Mouse (Mus musculus) intestine, embryonic 14.5 days (tissue): Measurements from ENCODE around the gene Chm. TPM values are rescaled to one million over a fixed set of nuclear protein-coding genes. Genes with fewer than 3 reads are reported as not detected.
A peak's percentile ranks its signal among the peaks of the same experiment; 100 is the strongest.
"Not testable (repeated sequence)": the region's sequence is repeated elsewhere in the genome, so short reads cannot be mapped to it uniquely, and the experiment has no call there.

Experiments
- ATAC-seq: fragments of 200-750 bp; cut with Nextera tagmentation; replicated peaks from 2 replicates; pipeline ENCODE4 v1.8.0; 2017; ENCODE audit warnings: low read depth, moderate number of reproducible peaks, moderate TSS enrichment, moderate library complexity; ENCODE audit not compliant: low FRiP score, low TSS enrichment
- DNase-seq: peaks from one replicate; pipeline ENCODE4 v3.0.0-alpha.2; 2018; ENCODE audit warnings: low spot score
- H3K27ac ChIP-seq: fragments of 300-500 bp; sonication (generic); 2 replicates; pipeline ENCODE4 v1.5.1; 2014; ENCODE audit warnings: low read depth, mild to moderate bottlenecking, control low read depth
- H3K27me3 ChIP-seq: fragments of 300-500 bp; sonication (generic); replicated peaks from 2 replicates; pipeline ENCODE4 v1.6.1; 2014; ENCODE audit warnings: low read length, control low read depth; ENCODE audit not compliant: control insufficient read depth, insufficient read depth
- H3K36me3 ChIP-seq: fragments of 300-500 bp; sonication (generic); 2 replicates; pipeline ENCODE4 v1.6.1; 2014; ENCODE audit warnings: low read length, control low read depth; ENCODE audit not compliant: control insufficient read depth, insufficient read depth
- H3K4me1 ChIP-seq: fragments of 300-500 bp; sonication (generic); replicated peaks from 2 replicates; pipeline ENCODE4 v1.6.1; 2014; ENCODE audit warnings: low read length, control low read depth, mixed read lengths; ENCODE audit not compliant: control insufficient read depth, insufficient read depth
- H3K4me2 ChIP-seq: fragments of 300-500 bp; sonication (generic); 2 replicates; pipeline ENCODE4 v1.6.1; 2014; ENCODE audit warnings: low read length
- H3K4me3 ChIP-seq: fragments of 300-500 bp; sonication (generic); 2 replicates; pipeline ENCODE4 v1.5.1; 2014; ENCODE audit warnings: low read depth, low read length, control low read depth, mixed read lengths
- H3K9ac ChIP-seq: fragments of 300-500 bp; sonication (generic); 2 replicates; pipeline ENCODE4 v1.6.1; 2014; ENCODE audit warnings: mild to moderate bottlenecking, low read length
- H3K9me3 ChIP-seq: fragments of 300-500 bp; sonication (generic); 2 replicates; pipeline ENCODE4 v1.6.1; 2016; ENCODE audit warnings: low read length, control low read depth; ENCODE audit not compliant: control insufficient read depth
- WGBS: fragments of 180-500 bp; shearing (Covaris S2); extraction: QIAGEN DNeasy Blood & Tissue Kit; methylation state at CpG from one replicate; pipeline ENCODE4 v1.1.7; 2014; 5-methylcytosine and 5-hydroxymethylcytosine counted together
- polyA plus RNA-seq: library from polyadenylated mRNA; unstranded; fragments of >200 nt; fragmentation: Nextera tagmentation; extraction: Ambion mirVana; gene quantifications from 2 replicates; pipeline ENCODE4 v1.2.1, GENCODE M21; 2014

Chm gene
- polyA plus RNA-seq: 15.2 and 16.9 TPM in 2 replicates

- WGBS: 10% methylated on average over 21 of the region's 21 CpGs
- peak; percentile 93 for ATAC-seq
- peak; percentile 85 for DNase-seq
- Histone ChIP-seq H3K4me2 (peak within 1 kb of the TSS; percentile 54), H3K36me3 (no peaks in the 10 kb centered on the region), H3K27me3 (no peaks in the 10 kb centered on the region), H3K9me3 (no peaks in the 10 kb centered on the region), H3K27ac (peak within 1 kb of the TSS; percentile 66), H3K9ac (peak within 1 kb of the TSS; percentile 55), H3K4me3 (peak within 1 kb of the TSS; percentile 46), H3K4me1 (no peaks in the 10 kb centered on the region)
Observed at GRCm38 (mm10) chrX:113185230-113185985, at the start of gene Chm. Chm (minus strand) TSS chrX:113185517.

- WGBS: 35% methylated on average over 2 of the region's 2 CpGs
- Histone ChIP-seq H3K27ac (no peak overlapping the region), H3K9ac (no peak overlapping the region), H3K4me1 (no peaks in the 10 kb centered on the region), H3K9me3 (no peaks in the 10 kb centered on the region), H3K4me2 (no peak overlapping the region), H3K36me3 (no peaks in the 10 kb centered on the region), H3K4me3 (no peak overlapping the region), H3K27me3 (no peaks in the 10 kb centered on the region)
- DNase-seq (no peak), ATAC-seq (no peak)
Observed at GRCm38 (mm10) chrX:113193901-113194300, 8.6 kb upstream of the Chm start.

GRCm38 (mm10) chrX:113184569-113185229, 618 bp downstream of the Chm start:
- no peaks in the 10 kb centered on the region for H3K36me3 ChIP-seq
- peak overlapping the region; percentile 66 for H3K27ac ChIP-seq
- 12% methylated on average over 17 of the region's 17 CpGs for WGBS
- H3K27me3 ChIP-seq: no peaks in the 10 kb centered on the region
- ATAC-seq (no peak; the same call in 1 of the 2 replicates), DNase-seq (no peak)
- H3K4me1 ChIP-seq: no peaks in the 10 kb centered on the region
- H3K4me2 ChIP-seq: peak overlapping the region; percentile 54
- H3K9me3 ChIP-seq: no peaks in the 10 kb centered on the region
- peak overlapping the region; percentile 55 for H3K9ac ChIP-seq
- peak overlapping the region; percentile 46 for H3K4me3 ChIP-seq

GRCm38 (mm10) chrX:113180856-113181255, 4.5 kb downstream of the Chm start:
- H3K27me3 ChIP-seq, H3K4me1 ChIP-seq, DNase-seq, H3K27ac ChIP-seq, H3K4me2 ChIP-seq, H3K9ac ChIP-seq, H3K36me3 ChIP-seq, H3K9me3 ChIP-seq, ATAC-seq, H3K4me3 ChIP-seq: not testable (repeated sequence)
- 83% methylated on average over 4 of the region's 4 CpGs for WGBS

GRCm38 (mm10) chrX:113172766-113173165, 12.6 kb downstream of the Chm start:
- Histone ChIP-seq H3K27me3 (no peaks in the 10 kb centered on the region), H3K9me3 (no peaks in the 10 kb centered on the region), H3K9ac (no peak overlapping the region), H3K27ac (no peak overlapping the region), H3K4me1 (no peaks in the 10 kb centered on the region), H3K4me2 (no peak overlapping the region), H3K36me3 (no peaks in the 10 kb centered on the region), H3K4me3 (no peak overlapping the region)
- 59% methylated on average over 2 of the region's 2 CpGs for WGBS
- ATAC-seq (no peak), DNase-seq (no peak)

- DNase-seq (no peak), ATAC-seq (no peak)
- 61% methylated on average over 1 of the region's 1 CpGs for WGBS
- no peaks in the 10 kb centered on the region for H3K27me3 ChIP-seq
- H3K9ac ChIP-seq: no peak overlapping the region
- no peak overlapping the region for H3K4me2 ChIP-seq
- H3K4me3 ChIP-seq: no peak overlapping the region
- H3K4me1 ChIP-seq: no peaks in the 10 kb centered on the region
- no peak overlapping the region for H3K27ac ChIP-seq
- no peaks in the 10 kb centered on the region for H3K36me3 ChIP-seq
- H3K9me3 ChIP-seq: no peaks in the 10 kb centered on the region
Observed at GRCm38 (mm10) chrX:113172271-113172670, 13.0 kb downstream of the Chm start.

GRCm38 (mm10) chrX:113160268-113160860, 25.0 kb downstream of the Chm start:
- Histone ChIP-seq H3K4me2 (no peak overlapping the region), H3K4me1 (no peaks in the 10 kb centered on the region), H3K36me3 (no peaks in the 10 kb centered on the region), H3K4me3 (no peak overlapping the region), H3K9me3 (no peaks in the 10 kb centered on the region), H3K27ac (no peak overlapping the region), H3K9ac (no peak overlapping the region), H3K27me3 (no peaks in the 10 kb centered on the region)
- WGBS: 43% methylated on average over 3 of the region's 3 CpGs
- ATAC-seq: 0 out of 2 replicates have a peak, but pooled peaks have one; percentile 36
- no peak for DNase-seq

GRCm38 (mm10) chrX:113084171-113084570, 101.1 kb downstream of the Chm start:
- 77% methylated on average over 2 of the region's 2 CpGs for WGBS
- H3K4me1 ChIP-seq: no peaks in the 10 kb centered on the region
- no peak overlapping the region for H3K4me3 ChIP-seq
- DNase-seq (no peak), ATAC-seq (no peak)
- H3K9me3 ChIP-seq: no peaks in the 10 kb centered on the region
- no peaks in the 10 kb centered on the region for H3K27me3 ChIP-seq
- no peak overlapping the region for H3K4me2 ChIP-seq
- no peak overlapping the region for H3K9ac ChIP-seq
- H3K27ac ChIP-seq: no peak overlapping the region
- no peaks in the 10 kb centered on the region for H3K36me3 ChIP-seq
